Mouse (Mus musculus) lung, postnatal 4 days (tissue): ENCODE measurements at regions not wholly inside any gene's neighbourhood (a gene's known extent, or its start where the extent isn't known, plus 50 kb on each side); places are given as distances from the start of the nearest gene placed in this dataset.

Experiments used
- DNase-seq, 2 experiments: peaks; one replicate each; pipeline ENCODE4 v3.0.0; 2021

DNA sequence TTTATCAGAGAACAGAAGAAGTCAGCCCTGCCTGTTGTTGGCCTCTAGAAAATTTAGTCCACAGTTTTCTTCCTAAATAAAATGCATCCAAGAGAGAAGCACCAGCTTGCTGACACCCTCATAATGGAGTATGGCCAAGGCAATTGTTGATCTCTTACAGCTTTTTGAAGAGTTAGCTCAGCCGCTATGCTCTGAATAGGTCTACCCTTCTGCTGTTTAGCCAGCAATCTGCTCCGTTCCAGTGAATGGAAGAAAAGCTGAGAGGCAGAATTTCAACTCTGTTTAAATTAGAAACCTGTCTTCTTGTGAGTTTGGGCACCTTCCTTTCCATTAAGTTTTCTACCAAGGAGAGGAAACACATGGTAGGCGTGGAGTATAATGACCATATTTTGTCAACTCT is 290.8 kb downstream of the Rnf144b start:
- DNase-seq: no peak

DNA sequence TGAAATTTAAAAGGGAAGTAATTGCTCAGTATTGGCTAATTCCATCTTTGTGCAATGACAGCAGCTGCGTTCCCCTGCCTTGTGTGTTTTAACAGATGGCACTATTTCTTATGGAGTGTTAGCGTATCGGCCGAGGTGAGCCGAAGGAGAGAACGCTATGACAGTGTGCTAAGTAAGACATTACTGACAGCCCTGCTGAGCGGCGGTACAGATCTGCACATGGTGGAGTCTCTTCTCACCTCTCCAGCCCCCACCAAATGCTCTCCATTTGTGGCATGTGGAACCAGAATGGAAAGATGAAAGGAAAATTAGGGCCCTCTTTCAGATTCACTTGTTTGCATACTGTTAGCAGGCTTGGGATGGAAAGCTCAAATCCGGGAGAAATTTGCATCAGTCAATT is 291.5 kb downstream of the Rnf144b start:
- no peak for DNase-seq

DNA sequence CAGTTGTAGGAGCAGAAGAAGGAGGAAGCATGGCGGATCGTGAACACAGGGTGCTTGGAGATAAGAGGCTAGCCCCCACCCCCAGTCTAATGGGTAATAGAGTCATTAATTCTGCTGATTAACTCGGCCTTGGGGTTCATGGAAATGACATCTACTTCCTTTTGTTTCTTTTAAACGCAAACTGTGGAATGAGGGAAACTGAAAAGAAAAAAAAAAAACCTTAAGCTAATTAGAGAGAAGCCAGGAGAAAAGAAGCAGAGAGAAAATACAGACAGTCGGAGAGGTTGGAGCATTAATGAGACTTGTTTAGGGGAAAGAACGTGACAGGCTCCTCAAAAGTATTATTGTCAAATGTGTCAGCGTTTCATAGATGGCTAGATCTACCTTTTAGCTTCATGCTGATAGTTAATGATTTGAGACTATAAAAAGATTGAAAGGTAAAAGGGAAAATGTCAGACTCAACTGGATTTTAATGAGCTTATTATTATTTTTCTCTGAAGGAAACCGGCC is 307.5 kb downstream of the Rnf144b start:
- DNase-seq: no peak

DNA sequence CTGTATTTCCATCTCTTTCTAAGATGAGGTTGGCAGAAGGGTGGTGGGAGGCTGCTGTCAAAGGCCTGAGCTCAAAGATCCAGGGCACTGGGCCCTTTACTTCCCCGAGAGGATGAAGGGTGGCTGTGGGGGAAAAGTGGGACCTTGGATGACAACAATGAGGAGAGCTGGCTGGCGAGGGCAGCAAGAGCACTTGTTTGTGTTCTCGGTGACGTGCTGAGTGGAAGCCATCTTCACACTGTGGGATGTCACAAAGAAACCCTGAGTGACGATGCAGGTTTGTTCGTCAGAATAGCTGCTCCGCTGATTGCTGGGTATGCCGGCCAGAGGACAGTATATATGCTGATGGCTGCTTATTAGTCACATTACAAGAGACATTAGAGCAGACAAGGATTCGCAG is 308.0 kb downstream of the Rnf144b start:
- DNase-seq: no peak

DNA sequence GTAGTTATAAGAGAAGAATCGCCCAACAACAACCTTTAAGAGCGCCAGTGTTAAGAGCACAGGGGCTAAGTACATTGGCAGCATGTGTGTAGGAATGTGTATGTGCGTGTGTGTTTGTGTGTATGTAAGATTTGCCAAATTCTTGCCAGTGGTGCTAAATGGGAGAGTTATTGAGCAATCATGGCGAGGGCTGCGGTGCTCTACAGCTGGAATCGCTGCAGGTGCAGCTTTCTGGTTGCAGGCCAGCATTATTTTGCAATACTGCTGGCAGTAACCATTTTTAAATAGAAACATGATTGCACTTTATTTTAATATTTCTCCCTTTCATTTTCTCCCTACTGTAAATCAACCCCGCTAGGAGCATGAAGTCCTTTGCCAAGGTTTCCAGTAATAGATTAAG is 313.2 kb downstream of the Rnf144b start:
- no peak for DNase-seq

DNA sequence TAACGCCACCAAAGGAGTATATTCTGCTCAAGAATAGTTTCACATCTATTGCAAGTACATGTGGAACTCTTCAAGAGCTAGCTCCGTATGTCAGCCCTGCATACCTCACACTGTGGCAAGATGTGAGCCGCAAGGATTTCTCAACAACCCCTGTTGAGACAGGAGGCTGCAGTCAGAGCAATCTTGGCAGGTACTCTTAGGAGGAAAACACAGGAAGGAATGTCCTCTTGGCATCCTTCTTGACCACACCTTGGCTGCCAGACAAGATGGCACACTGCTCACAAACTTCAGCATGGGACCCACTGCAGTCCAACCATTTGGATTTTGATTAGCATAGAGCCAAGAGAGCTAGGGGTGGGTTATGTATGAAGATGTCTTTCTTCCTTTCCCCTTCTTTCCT is 322.4 kb downstream of the Rnf144b start:
- no peak for DNase-seq

DNA sequence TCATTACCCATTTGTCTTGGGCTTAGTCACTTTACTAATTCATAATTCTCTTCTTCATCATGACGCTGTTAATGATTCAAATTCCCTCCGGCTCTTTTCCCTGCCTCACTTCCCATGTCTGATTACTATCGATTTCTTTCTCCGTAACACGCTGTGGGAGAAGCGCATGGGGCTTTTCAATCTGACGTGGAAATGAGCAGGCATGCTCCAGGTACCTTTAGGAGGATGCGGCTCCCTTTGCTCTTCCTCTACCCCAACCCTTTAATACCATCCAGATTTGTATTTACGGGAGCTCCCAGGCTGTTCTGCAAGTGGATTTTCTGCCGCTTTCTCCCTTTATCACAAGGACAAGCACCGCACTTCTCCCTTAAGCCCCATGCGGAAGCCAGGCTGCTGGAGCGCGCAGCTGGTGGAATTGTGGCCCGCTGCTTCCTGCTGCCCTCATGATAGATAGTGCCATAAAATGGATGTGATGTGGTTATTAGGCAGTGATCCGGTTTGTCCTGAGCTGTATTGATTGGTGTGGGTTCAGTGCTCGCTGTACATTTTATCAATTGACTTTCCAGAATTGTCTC is 329.8 kb downstream of the Rnf144b start:
- DNase-seq: no peak

DNA sequence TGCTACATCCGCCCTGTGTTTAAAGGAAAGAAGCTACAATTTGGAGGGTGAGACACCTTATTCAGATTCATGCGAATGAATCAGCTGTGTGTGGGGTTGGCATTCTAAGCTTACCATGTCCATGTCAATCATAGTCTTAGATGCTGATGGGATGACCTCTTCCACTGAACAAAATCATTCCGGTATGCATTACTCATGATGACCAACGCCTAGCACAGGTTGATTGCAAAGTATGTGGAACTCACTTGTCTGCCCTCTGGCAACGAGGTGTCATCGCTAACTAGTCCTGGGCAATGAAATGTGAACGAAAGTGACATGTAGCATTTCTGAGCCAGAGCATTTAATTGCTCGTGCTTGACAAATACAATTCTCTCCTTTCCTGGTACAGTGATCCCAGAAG is 339.7 kb downstream of the Rnf144b start:
- no peak for DNase-seq

DNA sequence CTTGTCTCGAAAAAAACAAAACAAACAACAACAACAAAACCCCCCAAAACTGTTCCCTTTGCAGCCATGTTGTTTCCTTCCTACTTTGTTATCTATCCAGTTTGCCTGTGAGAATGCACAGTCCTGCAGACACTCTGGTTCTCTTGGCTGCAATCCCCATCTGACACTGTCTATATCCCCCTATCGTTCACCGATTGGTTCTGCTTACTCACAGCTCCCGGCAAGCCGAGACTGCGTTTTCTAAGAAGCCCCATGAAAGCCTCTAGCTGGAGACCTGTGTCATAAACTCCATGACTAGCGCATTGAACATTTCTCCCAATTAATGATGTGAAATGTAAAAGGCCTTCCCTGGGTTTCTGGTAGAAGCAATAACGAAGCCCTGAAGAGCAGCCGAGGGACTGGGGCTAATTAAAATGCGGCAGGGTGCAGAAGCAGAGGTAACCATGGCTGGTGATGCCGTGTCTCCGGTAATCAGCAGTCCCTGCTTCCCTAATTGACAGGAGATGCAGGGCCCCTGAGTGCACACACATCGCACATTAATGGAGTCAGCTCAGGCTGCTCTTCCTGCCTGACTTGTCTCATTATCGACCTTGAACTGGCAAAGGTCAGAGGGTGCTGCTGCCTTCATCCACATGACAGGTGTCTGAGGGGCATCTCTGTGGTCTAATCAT is 349.2 kb downstream of the Rnf144b start:
- no peak for DNase-seq

DNA sequence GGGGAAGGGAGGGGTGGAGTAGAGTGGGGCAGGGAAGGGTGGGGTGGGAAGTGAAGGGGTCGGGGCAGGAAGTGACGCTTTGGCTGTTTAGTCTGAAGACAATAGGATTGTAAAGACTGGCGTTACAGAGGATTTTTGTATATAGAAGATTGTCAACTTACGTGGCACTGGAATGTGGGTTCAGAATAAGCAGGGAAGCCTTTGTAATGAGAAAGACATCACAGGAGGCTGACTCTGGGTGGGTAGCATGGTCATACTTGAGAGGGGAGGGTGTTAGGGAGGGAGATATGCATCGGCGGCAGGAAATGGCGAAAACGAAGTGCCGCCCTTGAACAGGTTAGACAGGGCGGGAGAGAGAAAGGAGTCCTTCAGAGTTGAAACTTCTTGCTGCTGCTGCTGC is 357.7 kb downstream of the Rnf144b start:
- peak; percentile 12 to 46 for DNase-seq

DNA sequence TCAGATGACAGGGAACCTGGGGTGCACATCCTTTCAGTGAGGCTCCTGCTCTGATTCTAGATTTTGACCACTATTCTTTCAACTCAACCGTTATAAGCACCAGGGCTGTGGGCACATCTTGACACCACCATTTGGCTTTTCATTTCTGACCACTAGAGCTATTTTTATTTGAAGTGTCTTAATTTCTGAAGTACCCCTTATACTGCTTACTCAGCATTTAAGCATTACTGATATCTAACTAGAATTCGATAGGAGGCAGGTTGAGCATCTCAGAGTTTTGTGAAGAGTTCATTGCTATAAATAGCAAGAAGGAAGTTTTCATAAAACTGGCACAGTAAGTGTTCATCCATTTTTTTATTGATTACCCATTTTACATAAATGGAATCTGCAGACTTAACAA is 362.4 kb downstream of the Rnf144b start:
- DNase-seq: no peak

DNA sequence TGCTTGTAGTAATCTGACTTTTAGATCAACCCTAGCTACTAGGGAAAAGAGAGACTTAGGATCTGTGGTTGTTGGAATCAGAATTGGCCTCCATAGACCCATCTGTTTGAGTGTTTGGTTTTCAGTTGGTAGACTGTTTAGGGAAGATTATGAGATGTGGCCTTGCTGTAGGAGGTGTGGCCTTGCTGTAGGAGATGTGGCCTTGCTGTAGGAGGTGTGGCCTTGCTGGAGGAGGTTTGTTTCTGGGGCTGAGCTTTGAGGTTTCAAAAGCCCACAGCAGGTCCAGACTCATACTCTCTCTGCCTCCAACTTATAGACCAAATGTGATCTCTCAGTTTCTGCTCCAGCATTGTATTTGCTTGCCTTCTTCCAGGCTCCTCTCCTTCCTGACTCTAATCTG is 363.7 kb downstream of the Rnf144b start:
- DNase-seq: no peak

DNA sequence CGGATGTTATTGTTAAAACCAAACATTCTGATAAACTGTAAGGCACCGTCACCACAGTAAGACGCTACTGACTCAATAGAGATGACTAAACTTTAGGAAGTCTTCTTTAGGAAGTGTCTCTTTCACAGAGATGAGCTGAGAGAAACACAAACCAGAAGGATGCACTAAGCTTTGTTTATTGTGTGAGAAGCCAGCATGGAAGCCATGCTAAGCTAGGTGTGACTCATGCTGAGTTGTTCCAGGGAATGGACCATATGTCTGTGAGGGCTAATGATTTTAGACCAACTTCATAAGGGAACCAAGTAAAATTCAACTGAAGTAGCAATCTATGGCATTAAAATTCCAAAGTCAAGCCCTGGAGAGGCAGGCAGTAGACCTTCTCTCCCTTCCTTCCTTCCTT is 364.2 kb downstream of the Rnf144b start:
- DNase-seq: no peak

DNA sequence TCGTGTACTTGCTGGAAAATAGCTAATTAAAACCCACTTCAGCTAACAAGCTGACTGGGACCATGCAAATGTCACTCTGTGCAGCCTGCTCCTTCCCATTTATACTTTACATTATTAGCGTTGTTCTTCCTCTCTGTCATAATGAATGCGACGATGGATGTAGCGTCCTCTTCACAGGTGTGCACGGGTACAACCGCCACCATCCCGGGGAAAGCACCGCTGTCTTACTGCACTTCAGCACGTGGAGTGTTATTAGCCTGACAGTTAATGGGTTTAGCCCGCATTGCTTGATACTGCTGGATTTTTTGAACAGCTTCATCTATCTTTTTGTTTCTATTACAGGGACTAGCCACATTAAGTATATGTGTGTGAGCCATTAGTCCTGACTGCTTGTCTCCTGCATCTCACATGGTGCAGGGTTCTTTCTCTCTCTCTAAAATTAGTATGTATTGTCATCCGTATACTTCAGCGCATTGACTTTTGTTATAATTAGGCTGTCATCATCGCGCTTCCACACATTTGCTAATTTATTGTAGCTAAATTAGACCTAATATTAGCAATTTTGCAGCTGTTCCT is 383.0 kb downstream of the Rnf144b start:
- DNase-seq: no peak

DNA sequence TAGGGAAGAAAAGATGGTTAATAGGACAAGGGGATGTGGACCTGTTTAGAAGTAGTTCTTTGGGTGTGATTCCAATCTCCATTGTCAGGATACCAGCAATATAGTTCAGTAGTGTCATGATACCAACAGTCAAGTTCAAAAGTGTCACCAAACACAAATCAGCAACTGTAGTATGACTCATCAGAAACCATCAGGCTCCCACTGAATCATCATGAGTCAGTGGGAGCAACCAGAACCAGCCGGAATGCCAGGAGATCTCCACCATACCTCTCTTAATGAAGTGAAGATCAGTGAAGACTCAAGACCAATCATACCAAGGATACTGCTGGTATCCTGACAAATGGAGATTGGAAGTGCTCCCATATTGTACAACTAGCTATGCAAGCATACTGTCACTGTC is 410.5 kb downstream of the Rnf144b start:
- no peak for DNase-seq

DNA sequence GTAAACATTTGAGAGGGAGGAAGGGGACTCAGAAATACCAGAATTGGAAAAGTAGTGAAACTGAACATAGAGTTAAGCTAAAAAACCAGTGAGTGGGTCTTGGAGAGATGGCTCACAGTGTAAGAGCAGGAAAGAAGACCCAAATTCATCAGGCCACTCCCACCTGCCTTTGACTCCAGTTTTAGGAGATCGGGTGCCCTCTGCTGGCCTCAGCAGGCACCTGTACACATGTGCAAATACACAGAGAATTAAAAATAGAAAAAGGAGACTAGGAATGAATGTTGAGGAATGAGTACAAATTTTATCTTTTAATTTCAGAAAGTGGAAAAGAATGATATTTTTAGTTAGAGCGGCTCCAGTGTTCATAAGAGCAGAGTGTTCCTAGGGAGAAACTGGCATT is 414.7 kb downstream of the Rnf144b start:
- DNase-seq: no peak

DNA sequence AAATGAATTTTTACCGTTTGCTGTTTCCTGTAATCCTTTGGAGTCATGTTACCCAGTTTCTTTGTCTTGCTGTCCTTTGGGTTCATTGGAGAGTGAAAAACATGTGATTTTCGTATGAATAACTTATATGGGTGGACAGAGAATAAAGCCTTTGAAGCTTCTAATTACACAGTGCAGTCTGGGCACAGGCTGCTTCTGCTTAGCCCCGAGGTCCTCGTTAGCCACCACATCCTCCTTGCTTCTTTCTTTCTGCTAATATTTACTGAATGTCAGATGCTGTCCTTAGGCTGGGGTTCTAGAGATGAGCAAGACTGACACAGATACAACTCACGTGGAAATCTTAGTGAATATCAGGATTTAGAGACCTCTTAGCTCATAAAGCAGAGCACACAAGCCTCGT is 427.2 kb downstream of the Rnf144b start:
- no peak for DNase-seq

DNA sequence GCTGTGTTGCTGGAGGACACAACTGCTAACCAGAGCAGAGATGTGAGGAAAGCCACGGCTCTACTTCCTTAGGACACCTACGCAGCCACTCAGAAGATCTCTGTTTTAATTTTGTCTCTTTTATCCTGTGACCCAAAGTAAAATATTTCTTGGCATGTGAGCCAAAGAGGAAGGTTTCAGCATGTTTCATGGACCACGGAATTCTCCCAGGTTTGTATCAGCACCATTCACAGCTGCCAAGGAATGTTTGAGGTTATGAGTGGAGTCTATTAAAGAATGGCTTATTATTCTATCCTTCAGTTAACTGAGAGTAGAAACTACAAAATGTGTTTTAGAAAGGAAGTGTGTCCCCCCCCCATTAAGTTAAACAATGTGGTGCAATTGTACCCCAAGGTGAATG is 429.8 kb downstream of the Rnf144b start:
- no peak for DNase-seq

DNA sequence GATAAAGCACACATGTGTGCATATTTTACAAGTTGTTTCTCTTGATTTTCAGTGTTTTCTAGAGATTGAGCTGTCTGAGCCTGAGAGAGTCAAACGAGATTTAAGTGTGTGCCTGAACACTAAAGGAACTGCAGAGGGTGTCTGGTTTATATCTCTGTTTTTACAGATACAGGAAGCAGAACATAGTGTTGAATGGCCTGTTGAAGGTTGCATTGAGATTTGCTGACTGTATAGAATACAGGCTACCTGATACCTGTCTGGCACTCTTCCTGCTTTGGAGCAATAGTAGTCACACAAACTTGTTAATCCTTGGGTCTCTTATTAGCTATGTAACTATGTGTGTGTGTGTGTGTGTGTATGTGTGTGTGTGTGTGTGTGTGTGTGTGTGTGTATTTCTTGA is 431.7 kb downstream of the Rnf144b start:
- no peak for DNase-seq

DNA sequence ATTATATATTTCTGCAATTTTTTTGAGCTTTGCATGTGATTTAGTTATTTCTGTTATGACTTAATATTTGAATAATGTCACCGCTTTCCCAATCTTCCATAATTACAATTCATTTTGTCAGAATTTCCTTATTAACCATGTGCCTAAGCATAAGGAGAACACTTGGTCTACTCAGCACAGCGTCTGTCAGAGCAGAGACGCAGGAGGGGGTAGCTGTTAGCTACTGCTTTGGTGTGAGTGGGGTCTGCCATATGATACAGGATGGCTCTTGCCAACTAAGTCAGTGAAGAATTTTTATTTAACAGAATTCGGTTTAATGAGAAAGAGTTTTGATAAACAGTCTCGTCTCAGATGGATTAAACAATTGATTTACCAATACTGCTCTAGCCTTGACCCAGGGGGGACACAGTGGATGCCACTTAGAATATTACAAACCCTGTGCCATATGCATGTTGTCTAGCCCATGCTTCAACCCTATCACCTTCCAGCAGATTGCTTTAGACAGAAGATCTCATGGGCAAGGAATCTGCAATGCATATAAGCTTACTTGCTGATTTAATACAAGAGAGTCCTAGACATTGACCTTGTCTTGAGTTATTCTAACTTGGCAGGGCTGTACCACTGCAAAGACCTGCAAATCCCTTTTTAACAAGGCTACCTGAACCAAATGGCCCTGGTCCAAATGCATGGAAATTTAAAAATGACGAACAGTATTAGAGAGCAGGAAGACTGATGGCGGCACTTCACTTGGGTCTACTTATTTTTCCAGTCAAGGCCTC is 434.9 kb downstream of the Rnf144b start:
- DNase-seq: no peak

DNA sequence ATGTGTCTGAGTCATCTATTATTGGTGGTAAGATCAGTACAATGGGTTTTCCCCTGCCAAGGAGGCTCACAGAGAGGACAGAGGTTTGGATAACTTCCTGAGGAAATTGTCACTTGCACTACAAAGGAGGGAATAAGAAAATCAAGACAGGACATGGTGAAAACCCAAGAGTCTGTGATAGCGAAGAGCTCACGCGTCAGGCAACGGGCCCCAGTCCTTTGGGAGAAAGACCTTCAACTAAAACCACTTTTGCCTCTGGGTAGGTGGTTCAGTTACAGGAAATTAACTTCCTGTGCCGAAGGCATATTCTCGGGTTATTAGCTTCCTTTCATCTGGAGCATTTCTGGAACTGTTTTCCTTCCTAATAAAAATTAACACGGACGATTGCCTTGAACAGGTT is 440.4 kb downstream of the Rnf144b start:
- no peak for DNase-seq

DNA sequence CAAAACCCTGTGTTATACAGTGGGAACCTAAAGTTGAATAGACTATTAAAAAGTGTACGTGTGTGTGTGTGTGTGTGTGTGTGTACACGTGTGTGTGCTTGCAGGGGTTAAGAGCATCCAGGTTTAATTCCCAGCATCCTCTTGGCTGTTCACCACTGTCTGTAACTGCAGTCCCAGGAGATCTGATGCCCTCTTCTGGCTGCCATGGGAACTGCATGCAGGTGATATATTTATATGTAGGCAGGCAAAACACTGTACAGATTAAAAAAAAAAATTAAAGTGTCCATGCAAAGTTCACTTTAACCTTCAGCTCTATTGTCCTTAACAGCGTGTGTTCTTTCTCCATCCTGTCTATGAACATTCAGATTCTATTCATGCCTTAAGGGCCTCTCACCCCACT is 454.1 kb downstream of the Rnf144b start:
- DNase-seq: peak in 1 of 2 experiments; percentile 8

DNA sequence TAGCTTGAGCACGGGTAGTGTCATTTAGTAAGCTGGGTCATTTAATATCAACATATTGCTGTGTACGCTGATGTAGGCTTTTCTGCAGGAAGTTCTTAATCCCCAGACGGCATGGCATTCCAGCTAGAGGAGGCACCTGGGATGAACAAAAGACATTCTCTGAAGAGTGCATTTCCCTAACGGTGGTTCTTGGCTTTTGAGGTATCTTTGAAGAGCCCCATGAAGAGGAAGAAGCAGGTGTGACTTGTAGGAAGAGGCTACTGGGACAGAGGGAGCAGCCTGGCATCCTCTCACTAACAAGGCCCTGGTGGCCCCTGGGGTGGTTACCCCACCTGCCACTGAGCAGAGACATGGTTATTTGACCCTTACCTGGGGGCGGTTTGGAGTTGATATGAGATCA is 457.7 kb downstream of the Rnf144b start:
- DNase-seq: no peak

DNA sequence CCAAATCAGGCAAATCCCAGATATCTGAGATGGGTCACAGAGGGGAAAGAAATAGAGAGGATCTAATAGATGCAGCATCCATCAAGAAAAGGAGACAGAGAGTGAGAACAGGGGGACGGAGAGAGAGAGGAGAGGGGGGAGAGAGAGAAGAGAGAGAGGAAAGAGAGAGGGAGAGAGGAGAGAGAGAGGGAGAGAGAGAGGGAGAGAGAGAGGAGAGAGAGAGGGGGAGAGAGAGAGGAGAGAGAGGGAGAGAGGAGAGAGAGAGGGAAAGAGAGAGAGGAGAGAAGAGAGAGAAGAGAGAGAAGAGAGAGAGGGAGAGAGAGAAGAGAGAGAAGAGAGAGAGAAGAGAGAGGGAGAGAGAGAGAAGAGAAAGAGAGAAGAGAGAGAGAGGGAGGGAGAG is 462.7 kb downstream of the Rnf144b start:
- no peak for DNase-seq
